Mouse (Mus musculus) effector memory CD4-positive, alpha-beta T cell, adult 7 months (primary cell): ENCODE data around the gene Foxp4. TPM values are rescaled to one million over a fixed set of nuclear protein-coding genes. Genes with fewer than 3 reads are reported as not detected.

Experiments
- polyA plus RNA-seq: library from polyadenylated mRNA; unstranded; fragments of 100-300 nt; shearing (Covaris generic); gene quantifications from one replicate; pipeline ENCODE4 v1.2.1, GENCODE M21; 2017

Foxp4 gene
- polyA plus RNA-seq: 10.6 TPM

GRCm38 (mm10) chr17:47924383-47925339, at the start of gene Foxp4:
TSS of gene Foxp4 (minus strand) at chr17:47924645.

GRCm38 (mm10) chr17:47834482-47834767, 90.0 kb downstream of the Foxp4 start, which contains the start of gene Mdfi:
TSS of gene Mdfi (minus strand) at chr17:47834691.

Other genes with a start within 250 kb of the Foxp4 start
- gene Tomm6, start 236.3 kb downstream of the Foxp4 start, polyA plus RNA-seq: 202 TPM
- gene Frs3, start 235.6 kb downstream of the Foxp4 start, polyA plus RNA-seq: 0.46 TPM
- not detected for gene Gm21981, start 230.2 kb downstream of the Foxp4 start, polyA plus RNA-seq
- not detected for gene Prickle4, start 229.9 kb downstream of the Foxp4 start, polyA plus RNA-seq
- not detected for gene Pgc, start 197.8 kb downstream of the Foxp4 start, polyA plus RNA-seq
- 23.7 TPM for gene Tfeb, start 187.6 kb downstream of the Foxp4 start, polyA plus RNA-seq
- gene Mdfi, start 90.0 kb downstream of the Foxp4 start, polyA plus RNA-seq: not detected
- not detected for gene 1700122O11Rik, start 113.6 kb upstream of the Foxp4 start, polyA plus RNA-seq
- not detected for gene 1700067P10Rik, start 164.7 kb upstream of the Foxp4 start, polyA plus RNA-seq
- gene 9830107B12Rik, start 221.6 kb upstream of the Foxp4 start, polyA plus RNA-seq: not detected
- gene A530064D06Rik, start 242.6 kb upstream of the Foxp4 start, polyA plus RNA-seq: 0.16 TPM